Mouse (Mus musculus) spleen, adult 18-20 months (tissue): ENCODE results near the gene Gm20388.

ENCODE experiments used
- DNase-seq, 2 experiments: peaks; one replicate each; pipeline ENCODE4 v3.0.0; 2022; ENCODE audit warnings: mixed read lengths in 2 of 2

The Gm20388 gene

GRCm38 (mm10) chr8:124295357-124295756, 4384.7 kb downstream of the Gm20388 start:
- DNase-seq = no peak

GRCm38 (mm10) chr8:124301512-124301911, 4390.9 kb downstream of the Gm20388 start:
- DNase-seq = no peak

GRCm38 (mm10) chr8:124301935-124302555, 4391.4 kb downstream of the Gm20388 start:
- no peak for DNase-seq

GRCm38 (mm10) chr8:124303211-124303902, 4392.7 kb downstream of the Gm20388 start:
- no peak for DNase-seq

GRCm38 (mm10) chr8:124304141-124304540, 4393.5 kb downstream of the Gm20388 start:
- no peak for DNase-seq

GRCm38 (mm10) chr8:124306574-124306973, 4395.9 kb downstream of the Gm20388 start:
- DNase-seq = no peak

- DNase-seq = no peak
Measured at GRCm38 (mm10) chr8:124307700-124308099, 4397.1 kb downstream of the Gm20388 start.

- DNase-seq = no peak
Measured at GRCm38 (mm10) chr8:124310509-124310908, 4399.9 kb downstream of the Gm20388 start.

GRCm38 (mm10) chr8:124311111-124311510, 4400.5 kb downstream of the Gm20388 start:
- DNase-seq = no peak

GRCm38 (mm10) chr8:124311723-124312122, 4401.1 kb downstream of the Gm20388 start:
- no peak for DNase-seq

GRCm38 (mm10) chr8:124312228-124312627, 4401.6 kb downstream of the Gm20388 start:
- DNase-seq = no peak

- no peak for DNase-seq
Measured at GRCm38 (mm10) chr8:124314803-124315202, 4404.2 kb downstream of the Gm20388 start.

- no peak for DNase-seq
Measured at GRCm38 (mm10) chr8:124316466-124317136, 4406.0 kb downstream of the Gm20388 start.

- no peak for DNase-seq
Measured at GRCm38 (mm10) chr8:124317191-124317682, 4406.6 kb downstream of the Gm20388 start.

- DNase-seq = no peak
Measured at GRCm38 (mm10) chr8:124317821-124318220, 4407.2 kb downstream of the Gm20388 start.

GRCm38 (mm10) chr8:124318612-124319315, 4408.1 kb downstream of the Gm20388 start:
- DNase-seq = no peak

GRCm38 (mm10) chr8:124319316-124319652, 4408.6 kb downstream of the Gm20388 start:
- no peak for DNase-seq

GRCm38 (mm10) chr8:124321227-124321840, 4410.7 kb downstream of the Gm20388 start:
- no peak for DNase-seq

- no peak for DNase-seq
Measured at GRCm38 (mm10) chr8:124323356-124323755, 4412.7 kb downstream of the Gm20388 start.

- no peak for DNase-seq
Measured at GRCm38 (mm10) chr8:124328259-124328658, 4417.6 kb downstream of the Gm20388 start.

- DNase-seq = no peak
Measured at GRCm38 (mm10) chr8:124329690-124330089, 4419.0 kb downstream of the Gm20388 start.

GRCm38 (mm10) chr8:124330433-124330832, 4419.8 kb downstream of the Gm20388 start:
- no peak for DNase-seq

GRCm38 (mm10) chr8:124331094-124331493, 4420.5 kb downstream of the Gm20388 start:
- DNase-seq = no peak
